Mouse (Mus musculus): ENCODE data around the gene Pigo. TPM values are rescaled to one million over a fixed set of nuclear protein-coding genes. Genes with fewer than 3 reads are reported as not detected.

Pigo gene
- polyA plus RNA-seq, 1 experiment, result 4.9 TPM

- no peaks in the 10 kb centered on the region for H3K79me3 ChIP-seq (ENCODE audit: low read depth)
- H3ac ChIP-seq (ENCODE audit: control insufficient read depth, insufficient read length, low read depth), result no peak within 1 kb of the TSS
- TF ChIP-seq MAX (IDR thresholded peaks at IDR 0.05), result no peak
- no peak for TF ChIP-seq MYOG (IDR thresholded peaks at IDR 0.05; ENCODE audit: control insufficient read depth, extremely low read depth, insufficient read length)
- TF ChIP-seq CEBPB (IDR thresholded peaks at IDR 0.05; ENCODE audit: low read depth), result no peak
- TF ChIP-seq USF1 (IDR thresholded peaks at IDR 0.05; ENCODE audit: low read depth), result no peak
- TF ChIP-seq CTCF (IDR thresholded peaks at IDR 0.05; ENCODE audit: control insufficient read depth, insufficient read depth, insufficient read length), result no peak
- TF ChIP-seq FOSL1 (IDR thresholded peaks at IDR 0.05; ENCODE audit: insufficient read depth, low read length, poor library complexity, severe bottlenecking), result no peak
- no peak for TF ChIP-seq MYOD1 (IDR thresholded peaks at IDR 0.05; ENCODE audit: control insufficient read depth, insufficient read length, low read depth)
- peaks cover 17% of the 10 kb centered on the region for H3K27me3 ChIP-seq (ENCODE audit: control insufficient read depth, insufficient read depth, insufficient read length)
- H3K36me3 ChIP-seq (ENCODE audit: control insufficient read depth, insufficient read depth), result no peaks in the 10 kb centered on the region
- no peak within 1 kb of the TSS for H3K4me3 ChIP-seq (ENCODE audit: insufficient read depth, poor library complexity, severe bottlenecking)
- no peaks in the 10 kb centered on the region for H3K79me2 ChIP-seq (ENCODE audit: control insufficient read depth, insufficient read depth)
Observed at GRCm38 (mm10) chr4:43058753-43059654, 33.4 kb upstream of the Pigo start, which contains the start of gene Unc13b. Unc13b (plus strand) TSS chr4:43058953.

DNA sequence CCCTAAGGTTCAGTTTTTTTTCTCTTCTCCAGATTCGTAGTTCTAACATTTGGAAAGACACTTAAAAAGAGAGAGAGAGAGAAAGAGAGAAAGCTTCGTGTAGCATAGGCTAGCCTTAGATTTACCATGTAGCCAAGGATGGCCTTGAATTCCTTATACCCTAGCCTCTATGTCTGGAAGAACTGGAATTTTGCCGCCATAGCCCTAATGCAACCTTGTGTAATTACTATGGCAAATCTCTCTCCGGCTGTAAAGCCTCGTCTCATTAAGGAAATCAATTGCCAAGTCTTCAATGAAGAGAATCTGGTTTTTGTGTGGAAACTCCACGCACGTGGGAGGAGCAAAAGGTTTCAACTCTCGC lies 32.8 kb upstream of the Pigo start:
- Histone ChIP-seq H3K79me2 (ENCODE audit: control insufficient read depth, insufficient read depth) (no peaks in the 10 kb centered on the region), H3K79me3 (ENCODE audit: low read depth) (no peaks in the 10 kb centered on the region), H3ac (ENCODE audit: control insufficient read depth, insufficient read length, low read depth) (no peak overlapping the region), H3K27me3 (ENCODE audit: control insufficient read depth, insufficient read depth, insufficient read length) (peaks cover 17% of the 10 kb centered on the region), H3K4me3 (ENCODE audit: insufficient read depth, poor library complexity, severe bottlenecking) (no peak overlapping the region), H3K36me3 (ENCODE audit: control insufficient read depth, insufficient read depth) (no peaks in the 10 kb centered on the region)
- TF ChIP-seq MAX (IDR thresholded peaks at IDR 0.05), result no peak
- TF ChIP-seq USF1 (IDR thresholded peaks at IDR 0.05; ENCODE audit: low read depth), result no peak
- TF ChIP-seq FOSL1 (IDR thresholded peaks at IDR 0.05; ENCODE audit: insufficient read depth, low read length, poor library complexity, severe bottlenecking), result no peak
- no peak for TF ChIP-seq MYOG (IDR thresholded peaks at IDR 0.05; ENCODE audit: control insufficient read depth, extremely low read depth, insufficient read length)
- TF ChIP-seq CEBPB (IDR thresholded peaks at IDR 0.05; ENCODE audit: low read depth), result no peak
- TF ChIP-seq CTCF (IDR thresholded peaks at IDR 0.05; ENCODE audit: control insufficient read depth, insufficient read depth, insufficient read length), result no peak

DNA sequence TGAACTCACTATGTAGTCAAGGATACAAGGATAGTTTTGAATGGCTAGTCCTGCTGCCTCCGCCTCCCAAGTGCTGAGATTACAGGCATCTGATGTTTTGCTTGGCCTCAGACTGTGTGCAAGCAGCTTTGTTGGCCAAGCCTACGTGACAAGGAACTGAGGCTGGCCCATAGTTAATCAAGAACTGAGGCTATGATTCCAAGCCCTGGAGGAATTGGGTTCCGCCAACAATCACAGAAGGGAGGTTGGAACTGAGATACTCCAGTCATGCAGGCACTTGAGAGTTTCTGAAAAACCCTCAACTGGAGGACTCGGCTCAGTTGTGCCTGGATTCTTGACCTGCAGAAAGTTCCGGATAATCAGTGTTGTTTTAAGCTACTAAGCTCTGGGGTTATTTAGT lies 32.0 kb upstream of the Pigo start:
- no peaks in the 10 kb centered on the region for H3K79me2 ChIP-seq (ENCODE audit: control insufficient read depth, insufficient read depth)
- no peaks in the 10 kb centered on the region for H3K79me3 ChIP-seq (ENCODE audit: low read depth)
- no peak overlapping the region for H3ac ChIP-seq (ENCODE audit: control insufficient read depth, insufficient read length, low read depth)
- peaks cover 17% of the 10 kb centered on the region for H3K27me3 ChIP-seq (ENCODE audit: control insufficient read depth, insufficient read depth, insufficient read length)
- TF ChIP-seq FOSL1 (IDR thresholded peaks at IDR 0.05; ENCODE audit: insufficient read depth, low read length, poor library complexity, severe bottlenecking), result no peak
- no peak for TF ChIP-seq CEBPB (IDR thresholded peaks at IDR 0.05; ENCODE audit: low read depth)
- no peak for TF ChIP-seq CTCF (IDR thresholded peaks at IDR 0.05; ENCODE audit: control insufficient read depth, insufficient read depth, insufficient read length)
- no peak for TF ChIP-seq MAX (IDR thresholded peaks at IDR 0.05)
- TF ChIP-seq MYOG (IDR thresholded peaks at IDR 0.05; ENCODE audit: control insufficient read depth, extremely low read depth, insufficient read length), result no peak
- no peak for TF ChIP-seq MYOD1 (IDR thresholded peaks at IDR 0.05; ENCODE audit: control insufficient read depth, insufficient read length, low read depth)
- TF ChIP-seq USF1 (IDR thresholded peaks at IDR 0.05; ENCODE audit: low read depth), result no peak
- H3K36me3 ChIP-seq (ENCODE audit: control insufficient read depth, insufficient read depth), result no peaks in the 10 kb centered on the region
- no peak overlapping the region for H3K4me3 ChIP-seq (ENCODE audit: insufficient read depth, poor library complexity, severe bottlenecking)

DNA sequence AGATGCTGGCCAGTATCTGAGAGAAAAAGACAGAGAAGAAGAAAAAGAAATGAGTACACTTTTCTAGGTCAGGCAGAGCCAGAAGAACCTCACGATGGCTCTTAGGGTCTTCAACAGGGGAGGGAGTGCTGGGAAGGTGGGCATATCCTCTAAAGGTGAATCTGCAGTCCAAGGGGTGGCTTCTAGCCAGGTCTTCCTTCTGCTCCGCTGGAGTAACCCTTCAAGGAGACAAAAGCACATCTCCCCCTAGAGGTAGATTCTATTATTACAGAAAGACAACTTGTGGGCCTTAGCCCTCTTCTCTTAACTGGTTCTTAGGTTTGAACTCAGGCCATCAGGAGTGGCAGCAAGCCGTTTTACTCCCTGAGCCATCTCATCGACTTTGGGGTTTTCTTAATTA lies 27.0 kb upstream of the Pigo start:
- no peaks in the 10 kb centered on the region for H3K36me3 ChIP-seq (ENCODE audit: control insufficient read depth, insufficient read depth)
- no peaks in the 10 kb centered on the region for H3K27me3 ChIP-seq (ENCODE audit: control insufficient read depth, insufficient read depth, insufficient read length)
- no peak overlapping the region for H3K4me3 ChIP-seq (ENCODE audit: insufficient read depth, poor library complexity, severe bottlenecking)
- TF ChIP-seq CEBPB (IDR thresholded peaks at IDR 0.05; ENCODE audit: low read depth), result no peak
- TF ChIP-seq FOSL1 (IDR thresholded peaks at IDR 0.05; ENCODE audit: insufficient read depth, low read length, poor library complexity, severe bottlenecking), result no peak
- no peak for TF ChIP-seq MYOD1 (IDR thresholded peaks at IDR 0.05; ENCODE audit: control insufficient read depth, insufficient read length, low read depth)
- TF ChIP-seq MYOG (IDR thresholded peaks at IDR 0.05; ENCODE audit: control insufficient read depth, extremely low read depth, insufficient read length), result no peak
- no peak for TF ChIP-seq CTCF (IDR thresholded peaks at IDR 0.05; ENCODE audit: control insufficient read depth, insufficient read depth, insufficient read length)
- TF ChIP-seq MAX (IDR thresholded peaks at IDR 0.05), result no peak
- no peak for TF ChIP-seq USF1 (IDR thresholded peaks at IDR 0.05; ENCODE audit: low read depth)
- H3K79me3 ChIP-seq (ENCODE audit: low read depth), result no peaks in the 10 kb centered on the region
- no peak overlapping the region for H3ac ChIP-seq (ENCODE audit: control insufficient read depth, insufficient read length, low read depth)
- H3K79me2 ChIP-seq (ENCODE audit: control insufficient read depth, insufficient read depth), result no peaks in the 10 kb centered on the region

- Histone ChIP-seq H3ac (ENCODE audit: control insufficient read depth, insufficient read length, low read depth) (no peak overlapping the region), H3K36me3 (ENCODE audit: control insufficient read depth, insufficient read depth) (no peaks in the 10 kb centered on the region), H3K4me3 (ENCODE audit: insufficient read depth, poor library complexity, severe bottlenecking) (no peak overlapping the region), H3K79me2 (ENCODE audit: control insufficient read depth, insufficient read depth) (no peaks in the 10 kb centered on the region), H3K79me3 (ENCODE audit: low read depth) (no peaks in the 10 kb centered on the region), H3K27me3 (ENCODE audit: control insufficient read depth, insufficient read depth, insufficient read length) (no peaks in the 10 kb centered on the region)
- TF ChIP-seq USF1 (IDR thresholded peaks at IDR 0.05; ENCODE audit: low read depth) (no peak), CTCF (IDR thresholded peaks at IDR 0.05; ENCODE audit: control insufficient read depth, insufficient read depth, insufficient read length) (peak; percentile 24)
Observed at GRCm38 (mm10) chr4:43047231-43047630, 21.6 kb upstream of the Pigo start.

- Histone ChIP-seq H3K27me3 (ENCODE audit: control insufficient read depth, insufficient read depth, insufficient read length) (no peaks in the 10 kb centered on the region), H3ac (ENCODE audit: control insufficient read depth, insufficient read length, low read depth) (no peak overlapping the region), H3K79me3 (ENCODE audit: low read depth) (no peaks in the 10 kb centered on the region), H3K36me3 (ENCODE audit: control insufficient read depth, insufficient read depth) (no peaks in the 10 kb centered on the region), H3K79me2 (ENCODE audit: control insufficient read depth, insufficient read depth) (no peaks in the 10 kb centered on the region), H3K4me3 (ENCODE audit: insufficient read depth, poor library complexity, severe bottlenecking) (no peak overlapping the region)
- TF ChIP-seq USF1 (IDR thresholded peaks at IDR 0.05; ENCODE audit: low read depth) (no peak), MYOD1 (IDR thresholded peaks at IDR 0.05; ENCODE audit: control insufficient read depth, insufficient read length, low read depth) (no peak), CEBPB (IDR thresholded peaks at IDR 0.05; ENCODE audit: low read depth) (no peak), MYOG (IDR thresholded peaks at IDR 0.05; ENCODE audit: control insufficient read depth, extremely low read depth, insufficient read length) (no peak), CTCF (IDR thresholded peaks at IDR 0.05; ENCODE audit: control insufficient read depth, insufficient read depth, insufficient read length) (no peak), FOSL1 (IDR thresholded peaks at IDR 0.05; ENCODE audit: insufficient read depth, low read length, poor library complexity, severe bottlenecking) (no peak), MAX (IDR thresholded peaks at IDR 0.05) (no peak)
Observed at GRCm38 (mm10) chr4:43046607-43047006, 21.0 kb upstream of the Pigo start.
